In genomic region chr4:16739785-16740184, GRCm38 (mm10) we compare ENCODE assay signal across 12 mouse cellular contexts.
"Had no signal": no experiment of that assay in that cellular context is flagged by ENCODE, and none has a peak within 500 bp of the region (broad histone marks: within the 10 kb centered on the region; RNA-seq: fewer than 3 reads in every experiment).

No protein-coding gene starts in this region.

- DNase-seq: kidney, postnatal 10 days; kidney, postnatal 4 days; liver; liver, embryonic 13.5 days; liver, postnatal 0 days; lung, postnatal 36 days; midbrain, embryonic 14.5 days; retina, postnatal 1 day; right cerebral cortex, postnatal 4 days; spleen, adult 18-20 months; thymus, adult 18-20 months; thymus, postnatal 14 days had no signal

- ATAC-seq: liver, postnatal 0 days had no signal
